Comparison of ENCODE assay signal across 12 mouse cellular contexts in the genomic region with DNA sequence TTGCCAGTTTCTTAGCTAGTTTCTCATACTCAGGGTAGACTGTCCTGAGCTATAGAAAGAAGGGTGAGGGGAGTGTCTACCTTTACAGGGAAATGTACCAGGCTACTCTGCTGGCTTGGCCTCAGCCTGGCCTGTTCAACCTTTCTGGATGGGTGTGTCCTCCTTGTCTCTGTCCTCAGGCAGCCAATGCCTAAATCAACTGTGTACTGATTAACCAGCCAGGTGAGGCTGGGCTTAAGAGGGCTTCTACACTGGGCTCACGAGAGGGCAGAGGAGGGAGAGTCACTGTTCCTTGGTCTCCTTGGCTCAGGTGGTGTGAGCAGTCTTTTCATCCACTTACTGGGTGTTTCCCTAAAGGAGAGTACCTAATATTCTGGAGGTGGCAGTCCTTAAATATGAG. TPM values are rescaled to one million over a fixed set of nuclear protein-coding genes. Genes with fewer than 3 reads are reported as not detected.
A peak's percentile ranks its signal among the peaks of the same experiment; 100 is the strongest.
DNase-seq lines count a peak whose midpoint lies in the region; ATAC-seq and TF ChIP-seq lines count a peak whose summit lies in the region.
"Had no signal": no experiment of that assay in that cellular context is flagged by ENCODE, and none has a peak within 500 bp of the region (broad histone marks: within the 10 kb centered on the region; RNA-seq: fewer than 3 reads in every experiment).

No protein-coding gene starts in this region.

- no peak for TF ChIP-seq POLR2A in cerebellum, adult 2 months (IDR thresholded peaks at IDR 0.05; ENCODE audit: borderline replicate concordance, insufficient read depth, low read length)

- WGBS in cerebellum, adult 2 months, result 58% methylated on average over 1 of the region's 1 CpGs
- 58% methylated on average over 1 of the region's 1 CpGs for WGBS in intestine, embryonic 16.5 days

- ATAC-seq in intestine, embryonic 16.5 days, result peak; percentile 94
- ATAC-seq: forebrain, embryonic 15.5 days; midbrain, embryonic 15.5 days had no signal

- H3K36me3 ChIP-seq in intestine, embryonic 16.5 days (ENCODE audit: control insufficient read depth, insufficient read depth, low read length), result no peaks in the 10 kb centered on the region
- H3K36me3 ChIP-seq: forebrain, embryonic 15.5 days had no signal

- H3K9ac ChIP-seq in intestine, embryonic 16.5 days (ENCODE audit: low read depth, low read length), result no peak overlapping the region
- H3K9ac ChIP-seq: forebrain, embryonic 15.5 days; midbrain, embryonic 15.5 days had no signal

- peak overlapping the region; percentile 40 for H3K27ac ChIP-seq in cerebellum, adult 2 months (ENCODE audit: insufficient read depth, low read length)
- H3K27ac ChIP-seq in intestine, embryonic 16.5 days (ENCODE audit: low read length), result peak overlapping the region; percentile 35; the same call in 1 of the 2 replicates
- H3K27ac ChIP-seq: forebrain, embryonic 15.5 days; midbrain, embryonic 15.5 days had no signal

- no peaks in the 10 kb centered on the region for H3K9me3 ChIP-seq in intestine, embryonic 16.5 days (ENCODE audit: control insufficient read depth, low read length)
- H3K9me3 ChIP-seq: forebrain, embryonic 15.5 days; midbrain, embryonic 15.5 days had no signal

- DNase-seq in cerebellum, adult 2 months, result no peak
- no peak for DNase-seq in cerebellum, adult 11 months
- DNase-seq in liver, result peak; percentile 51
- peak; percentile 25 for DNase-seq in lung, postnatal 14 days
- no peak for DNase-seq in adrenal gland, postnatal 14 days
- no peak for DNase-seq in thymus, postnatal 4 days
- DNase-seq in left cerebral cortex, postnatal 14 days (ENCODE audit: low spot score in 2 of 2), result no peak
- DNase-seq: thymus, postnatal 25 days had no signal

- H3K27me3 ChIP-seq in cerebellum, adult 2 months (ENCODE audit: control insufficient read depth, insufficient read depth, low read length), result no peaks in the 10 kb centered on the region
- H3K27me3 ChIP-seq in intestine, embryonic 16.5 days (replicated peaks; ENCODE audit: control insufficient read depth, insufficient read depth, low read length), result no peaks in the 10 kb centered on the region
- H3K27me3 ChIP-seq: forebrain, embryonic 15.5 days; midbrain, embryonic 15.5 days had no signal

- intact Hi-C loops in left cerebral cortex, postnatal 14 days (cut with DNase I), result no loop called here

- H3K4me3 ChIP-seq in cerebellum, adult 2 months (replicated peaks; ENCODE audit: insufficient read depth, low read depth, low read length), result no peak overlapping the region
- H3K4me3 ChIP-seq in intestine, embryonic 16.5 days (ENCODE audit: low read length), result no peak overlapping the region
- H3K4me3 ChIP-seq: forebrain, embryonic 15.5 days; midbrain, embryonic 15.5 days had no signal

- H3K4me2 ChIP-seq in intestine, embryonic 16.5 days (ENCODE audit: low read depth, low read length), result no peak overlapping the region
- H3K4me2 ChIP-seq: forebrain, embryonic 15.5 days; midbrain, embryonic 15.5 days had no signal

- no peak for TF ChIP-seq CTCF in cerebellum, adult 2 months (IDR thresholded peaks at IDR 0.05; ENCODE audit: borderline replicate concordance, insufficient read depth, low read depth, low read length)

- peaks cover 54% of the 10 kb centered on the region for H3K4me1 ChIP-seq in cerebellum, adult 2 months (ENCODE audit: control insufficient read depth, insufficient read depth, low read length)
- peaks cover 18% of the 10 kb centered on the region for H3K4me1 ChIP-seq in intestine, embryonic 16.5 days (ENCODE audit: control insufficient read depth, insufficient read depth, low read length)
- H3K4me1 ChIP-seq: forebrain, embryonic 15.5 days; midbrain, embryonic 15.5 days had no signal

RNA-seq across cellular contexts. Expression of a gene that starts 15.8 kb away (rescaled TPM):
- 13.4 and 14.0 TPM in 2 replicates for polyA plus RNA-seq in cerebellum, adult 2 months (2012; rRNA removed)
- 0.21 and 0.22 TPM in 2 replicates for polyA plus RNA-seq in intestine, embryonic 16.5 days (2015; fragmentation: Nextera tagmentation; extraction: Ambion mirVana)
- not detected in 2 replicates for total RNA-seq in adrenal gland, postnatal 14 days (2021)
- total RNA-seq in left cerebral cortex, postnatal 14 days (2021), result under 1 TPM in 1 of 2 experiments, not detected in 1; 0.13 TPM
- total RNA-seq: neutrophil, adult 5-6 weeks had no signal

RNA-seq across cellular contexts. Expression of a gene that starts 17.4 kb away (rescaled TPM):
- polyA plus RNA-seq in cerebellum, adult 2 months (2012; rRNA removed), result 88.7 and 92.8 TPM in 2 replicates
- polyA plus RNA-seq in intestine, embryonic 16.5 days (2015; fragmentation: Nextera tagmentation; extraction: Ambion mirVana), result 22.3 and 24.5 TPM in 2 replicates
- total RNA-seq in adrenal gland, postnatal 14 days (2021), result 18.8 and 23.8 TPM in 2 replicates
- 10 to 100 TPM; 46.5 to 50.0 TPM for total RNA-seq in left cerebral cortex, postnatal 14 days (2021)

RNA-seq across cellular contexts. Expression of a gene that starts 23.4 kb away (rescaled TPM):
- polyA plus RNA-seq in cerebellum, adult 2 months (2012; rRNA removed), result 1.9 and 2.5 TPM in 2 replicates
- 0.73 TPM in 1 of 2 replicates, not detected in the other for polyA plus RNA-seq in intestine, embryonic 16.5 days (2015; fragmentation: Nextera tagmentation; extraction: Ambion mirVana)
- 0.15 TPM in 1 of 2 replicates, not detected in the other for total RNA-seq in adrenal gland, postnatal 14 days (2021)
- not detected for total RNA-seq in left cerebral cortex, postnatal 14 days (2021)
- total RNA-seq: neutrophil, adult 5-6 weeks had no signal
- polyA plus RNA-seq: forebrain, embryonic 15.5 days had no signal

RNA-seq across cellular contexts. Expression of a gene that starts 23.4 kb away (rescaled TPM):
- polyA plus RNA-seq in cerebellum, adult 2 months (2012; rRNA removed), result 170 and 191 TPM in 2 replicates
- 57.8 and 59.7 TPM in 2 replicates for polyA plus RNA-seq in intestine, embryonic 16.5 days (2015; fragmentation: Nextera tagmentation; extraction: Ambion mirVana)
- total RNA-seq in adrenal gland, postnatal 14 days (2021), result 112 and 122 TPM in 2 replicates
- 100 to 1,000 TPM; 138 to 145 TPM for total RNA-seq in left cerebral cortex, postnatal 14 days (2021)

RNA-seq across cellular contexts. Expression of a gene that starts 48.6 kb away (rescaled TPM):
- 70.0 and 74.6 TPM in 2 replicates for polyA plus RNA-seq in cerebellum, adult 2 months (2012; rRNA removed)
- polyA plus RNA-seq in intestine, embryonic 16.5 days (2015; fragmentation: Nextera tagmentation; extraction: Ambion mirVana), result 23.2 and 24.3 TPM in 2 replicates
- 19.8 and 20.9 TPM in 2 replicates for total RNA-seq in adrenal gland, postnatal 14 days (2021)
- 10 to 100 TPM; 53.7 to 57.3 TPM for total RNA-seq in left cerebral cortex, postnatal 14 days (2021)

Comparison
In these comparisons a context has a peak if more than half of its experiments do, and no peak if none do; other contexts are left out.
1. DNase-seq: peak in liver (single experiment) and lung, postnatal 14 days (single experiment); none in cerebellum, adult 2 months (0 of 2), cerebellum, adult 11 months (single experiment), adrenal gland, postnatal 14 days (single experiment), thymus, postnatal 4 days (single experiment) and left cerebral cortex, postnatal 14 days (0 of 2).